Mouse (Mus musculus) testis, adult 2 months (tissue): Measurements from ENCODE around the gene Hdac9. TPM values are rescaled to one million over a fixed set of nuclear protein-coding genes. Genes with fewer than 3 reads are reported as not detected.

ENCODE experiments used
- H3K27ac ChIP-seq: fragments of 200-500 bp; 2 replicates; pipeline ENCODE4 v1.5.1; 2012; ENCODE audit warnings: low read depth, low read length; ENCODE audit not compliant: control insufficient read depth, insufficient read depth
- H3K27me3 ChIP-seq: fragments of 200-500 bp; 2 replicates; pipeline ENCODE4 v1.6.1; 2012; ENCODE audit warnings: mild to moderate bottlenecking, low read length, moderate library complexity; ENCODE audit not compliant: control insufficient read depth, insufficient read depth
- H3K36me3 ChIP-seq: fragments of 200-500 bp; 2 replicates; pipeline ENCODE4 v1.6.1; 2012; ENCODE audit warnings: mild to moderate bottlenecking, low read length; ENCODE audit not compliant: control insufficient read depth, insufficient read depth
- H3K4me1 ChIP-seq: fragments of 200-500 bp; 2 replicates; pipeline ENCODE4 v1.6.1; 2012; ENCODE audit warnings: low read length; ENCODE audit not compliant: control insufficient read depth, insufficient read depth
- H3K4me3 ChIP-seq: fragments of 200-500 bp; 2 replicates; pipeline ENCODE4 v1.5.1; 2012; ENCODE audit warnings: low read depth, mild to moderate bottlenecking, low read length, moderate library complexity, mixed read lengths; ENCODE audit not compliant: control insufficient read depth
- CTCF ChIP-seq: fragments of 200-500 bp; IDR thresholded peaks from 2 replicates; pipeline ENCODE4 v1.5.1; 2012; ENCODE audit warnings: low read depth, mild to moderate bottlenecking, inconsistent platforms, low read length, moderate library complexity; ENCODE audit not compliant: control insufficient read depth, insufficient read depth, insufficient replicate concordance
- POLR2A ChIP-seq: fragments of 200-500 bp; IDR thresholded peaks from 2 replicates; pipeline ENCODE4 v1.6.1; 2012; ENCODE audit warnings: low read depth, mild to moderate bottlenecking, inconsistent platforms, low read length, moderate library complexity; ENCODE audit not compliant: control insufficient read depth
- polyA plus RNA-seq: library from polyadenylated mRNA; depleted of rRNA; stranded (reverse); fragments of >200 nt; gene quantifications from 2 replicates; pipeline ENCODE4 v1.2.3, GENCODE M21; 2012; rRNA removed

The Hdac9 gene
- 2.9 TPM in 2 replicates for polyA plus RNA-seq

DNA sequence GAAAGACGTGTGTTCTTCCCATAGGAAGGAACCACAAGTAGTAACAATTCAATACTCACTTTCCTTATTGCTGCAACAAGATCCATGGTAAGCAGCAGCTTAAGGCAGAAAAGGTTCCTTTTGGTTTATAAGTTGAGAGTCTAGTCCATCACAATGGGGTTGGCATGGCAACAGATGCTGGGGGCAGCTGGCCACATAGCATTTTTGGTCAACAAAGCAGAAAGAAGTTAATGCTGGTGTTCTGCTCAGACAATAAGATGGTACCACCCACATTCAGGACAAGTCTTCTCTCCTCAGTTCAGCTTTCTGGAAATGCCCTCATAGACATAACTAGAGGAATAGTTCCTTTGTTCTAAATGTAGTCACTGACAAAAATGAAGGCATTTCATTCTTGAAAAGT, at the start of gene Hdac9:
Hdac9 (minus strand) TSS at position 101 of the 400 bp plus-strand sequence.
- no peaks in the 10 kb centered on the region for H3K36me3 ChIP-seq
- H3K4me1 ChIP-seq: no peaks in the 10 kb centered on the region
- H3K27ac ChIP-seq: no peak within 1 kb of the TSS
- H3K4me3 ChIP-seq: peak within 1 kb of the TSS; percentile 64
- TF ChIP-seq CTCF (no peak), POLR2A (peak; percentile 21; the same call in 1 of the 2 replicates)
- no peaks in the 10 kb centered on the region for H3K27me3 ChIP-seq

DNA sequence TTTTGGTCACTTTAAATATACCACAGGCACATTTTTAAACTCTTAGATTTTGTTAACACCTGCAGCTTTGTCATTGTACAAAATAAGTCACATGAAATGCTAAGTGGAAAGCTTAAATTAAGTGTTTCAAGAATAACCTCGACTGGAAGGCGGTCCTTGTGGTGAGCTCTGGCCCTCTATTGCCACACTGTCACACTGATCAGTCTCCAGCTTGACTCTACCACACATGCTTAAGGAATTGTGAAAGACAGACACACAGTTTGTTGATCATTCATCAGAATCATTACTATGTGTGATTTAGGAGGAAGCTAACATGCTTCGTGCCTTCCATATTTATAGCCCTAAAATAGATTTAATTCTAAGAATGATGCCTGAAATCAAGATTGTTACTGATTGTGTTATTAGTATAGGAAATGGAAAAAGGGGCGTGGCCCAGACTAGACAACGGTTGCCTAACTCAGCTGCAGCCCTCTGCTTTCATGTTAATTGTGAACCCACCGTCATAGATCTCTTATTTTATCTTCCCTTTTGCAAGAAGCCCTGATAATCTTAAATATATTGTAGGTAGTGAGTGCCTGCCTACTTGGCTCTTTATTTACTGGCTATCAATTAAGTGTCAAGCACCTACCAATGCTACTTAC, 32.3 kb upstream of the Hdac9 start:
- H3K36me3 ChIP-seq: no peaks in the 10 kb centered on the region
- TF ChIP-seq CTCF: no peak
- TF ChIP-seq POLR2A: no peak

DNA sequence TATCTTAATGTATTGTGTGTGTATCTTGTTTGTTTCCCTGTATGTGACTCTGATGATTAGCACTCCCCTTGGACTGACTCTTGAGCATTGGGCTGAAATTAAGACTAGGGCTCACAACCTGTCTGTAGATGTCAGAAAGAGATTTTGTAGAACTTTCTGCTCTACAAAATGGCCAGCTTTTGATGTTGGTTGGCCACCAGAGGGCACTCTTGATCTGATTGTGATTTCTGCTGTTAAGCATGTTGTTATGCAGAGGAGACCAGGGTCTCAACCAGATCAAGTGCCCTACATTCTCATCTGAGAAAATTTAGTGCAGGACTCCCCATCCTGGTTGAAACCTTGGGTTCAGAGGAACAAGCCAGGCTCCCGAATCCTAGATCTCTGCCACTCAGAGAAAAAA, 21.0 kb upstream of the Hdac9 start:
- TF ChIP-seq POLR2A (no peak), CTCF (no peak)
- H3K4me3 ChIP-seq: no peak overlapping the region
- H3K27me3 ChIP-seq: no peaks in the 10 kb centered on the region
- H3K4me1 ChIP-seq: no peaks in the 10 kb centered on the region
- no peaks in the 10 kb centered on the region for H3K36me3 ChIP-seq
- no peak overlapping the region for H3K27ac ChIP-seq

More for the DNA sequence above, 32.3 kb upstream of the Hdac9 start:
- H3K4me1 ChIP-seq: no peaks in the 10 kb centered on the region
- no peak overlapping the region for H3K4me3 ChIP-seq
- H3K27me3 ChIP-seq: no peaks in the 10 kb centered on the region
- no peak overlapping the region for H3K27ac ChIP-seq

DNA sequence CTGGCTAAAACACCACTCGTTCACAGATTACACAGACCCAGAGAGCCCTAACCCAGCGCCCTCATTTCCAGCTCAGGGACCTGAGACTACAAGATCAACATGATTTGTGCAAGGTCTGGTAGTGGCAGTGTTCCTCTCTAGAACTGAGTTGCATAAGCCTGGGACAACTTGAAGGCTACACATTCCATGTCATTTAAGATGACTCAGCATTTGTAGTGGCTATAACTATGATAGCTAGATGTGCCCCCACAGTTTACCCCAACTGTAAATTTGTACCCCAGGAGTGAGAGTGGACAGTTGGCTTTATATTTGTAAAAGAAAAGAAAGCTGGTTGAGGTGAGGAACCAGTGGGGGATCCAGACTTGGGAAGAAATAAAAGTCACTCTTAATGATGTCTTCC, 8.9 kb downstream of the Hdac9 start:
- Histone ChIP-seq H3K4me1 (peaks cover 5% of the 10 kb centered on the region), H3K27me3 (no peaks in the 10 kb centered on the region), H3K27ac (no peak overlapping the region), H3K4me3 (no peak overlapping the region), H3K36me3 (no peaks in the 10 kb centered on the region)
- TF ChIP-seq CTCF: no peak

DNA sequence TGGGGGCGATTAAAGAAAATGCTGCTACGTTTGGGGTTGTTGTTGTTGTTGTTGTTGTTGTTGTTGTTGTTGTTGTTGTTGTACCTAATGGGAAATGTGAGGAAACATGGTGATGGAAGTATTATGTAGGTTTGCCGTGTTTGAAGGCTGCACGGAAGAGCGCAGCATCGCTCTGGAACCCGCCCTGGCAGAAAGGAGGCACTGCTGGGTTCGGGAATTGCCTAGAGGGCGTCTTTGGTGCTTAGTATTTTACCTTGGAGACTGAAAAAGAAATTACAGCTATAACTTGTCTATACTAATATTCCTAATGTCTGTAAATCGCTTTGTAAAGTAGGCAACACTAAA, 9.4 kb downstream of the Hdac9 start:
- Histone ChIP-seq H3K4me1 (peaks cover 5% of the 10 kb centered on the region), H3K36me3 (no peaks in the 10 kb centered on the region), H3K4me3 (peak overlapping the region; percentile 79), H3K27ac (no peak overlapping the region), H3K27me3 (no peaks in the 10 kb centered on the region)
- TF ChIP-seq POLR2A: no peak

DNA sequence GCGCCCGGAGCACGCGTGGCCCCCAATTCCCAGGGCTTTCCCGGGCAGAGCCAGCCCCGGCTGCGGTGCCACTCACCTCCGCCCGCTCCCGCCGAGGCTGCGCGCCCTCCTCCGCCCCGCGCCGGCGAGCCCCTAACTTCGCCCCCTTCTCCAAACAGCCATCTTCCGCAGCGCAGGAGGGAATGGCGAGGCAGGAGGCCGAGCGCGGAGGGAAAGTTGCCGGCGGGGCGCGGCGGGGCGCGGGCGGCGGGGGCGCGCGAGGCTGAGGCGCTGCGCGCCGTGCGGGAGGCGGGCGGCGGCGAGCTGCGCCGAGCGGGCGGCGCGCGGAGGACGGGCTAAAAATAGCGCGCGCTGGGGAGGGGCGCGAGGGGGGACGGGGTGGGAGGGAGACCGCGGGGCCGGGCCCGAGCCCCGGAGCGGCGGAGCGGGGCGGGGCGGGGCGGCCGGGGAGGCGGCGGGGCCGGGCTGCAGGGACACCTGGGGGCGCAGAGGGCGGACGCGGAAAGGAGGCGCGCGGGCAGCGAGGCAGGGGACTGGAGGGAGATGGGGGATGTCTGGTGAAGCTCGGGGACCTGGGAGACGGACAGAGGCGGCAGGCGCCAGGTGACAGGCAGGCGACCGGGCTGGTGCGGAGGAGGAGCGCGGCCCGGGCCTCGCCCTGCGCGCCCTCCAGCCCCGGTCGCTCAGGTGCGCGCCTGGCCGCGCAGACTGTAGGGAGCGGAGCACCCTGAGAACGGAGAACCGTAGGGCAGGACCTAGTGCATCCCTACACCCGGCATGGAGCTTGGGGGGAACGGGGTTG, 10.0 kb downstream of the Hdac9 start:
- TF ChIP-seq CTCF (no peak), POLR2A (no peak)
- no peaks in the 10 kb centered on the region for H3K36me3 ChIP-seq
- peaks cover 5% of the 10 kb centered on the region for H3K4me1 ChIP-seq
- no peaks in the 10 kb centered on the region for H3K27me3 ChIP-seq
- H3K27ac ChIP-seq: no peak overlapping the region
- H3K4me3 ChIP-seq: peak overlapping the region; percentile 79

DNA sequence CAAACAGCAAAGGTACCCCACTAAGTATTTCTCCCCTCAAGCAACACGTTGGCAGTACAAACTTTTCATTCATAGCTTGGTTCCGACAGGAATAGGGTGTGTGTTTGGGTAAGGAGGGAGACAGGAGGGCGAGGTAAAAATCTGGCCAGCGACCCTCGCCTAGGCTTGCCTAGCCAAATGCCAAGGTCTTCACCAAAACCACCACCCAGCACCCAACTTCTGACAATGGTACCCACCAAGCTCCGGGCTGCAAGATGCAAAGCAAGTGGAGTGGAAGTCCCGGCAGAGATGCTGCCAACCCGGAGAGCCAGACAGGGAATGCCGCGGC, 10.6 kb downstream of the Hdac9 start:
- Histone ChIP-seq H3K27ac (no peak overlapping the region), H3K36me3 (no peaks in the 10 kb centered on the region), H3K4me3 (peak overlapping the region; percentile 54), H3K4me1 (peaks cover 5% of the 10 kb centered on the region), H3K27me3 (no peaks in the 10 kb centered on the region)
- TF ChIP-seq POLR2A (no peak), CTCF (no peak)
